In the genomic region with DNA sequence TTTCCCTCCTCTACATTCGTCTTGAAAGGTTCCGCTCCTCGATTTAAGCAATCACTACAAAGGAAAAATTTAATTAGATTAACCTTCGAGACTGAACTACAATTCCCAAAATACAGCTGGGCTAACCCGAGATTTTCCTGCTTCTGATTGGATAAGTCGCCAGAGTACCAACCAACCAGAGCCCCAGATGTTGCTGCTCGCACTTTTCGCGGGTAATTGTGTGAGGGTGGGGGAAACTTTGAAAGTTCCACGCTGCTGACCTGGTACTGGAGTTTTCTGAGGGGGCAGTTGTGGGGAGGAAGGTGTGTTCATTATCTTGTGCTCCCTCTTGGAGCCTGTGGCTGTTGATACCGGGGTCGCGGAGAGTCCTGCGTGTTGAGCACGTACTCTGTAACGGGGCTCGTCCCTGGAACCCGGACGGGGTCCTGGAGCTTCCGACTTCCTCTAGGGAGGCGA, we compare ENCODE assay signal across 8 mouse cellular contexts. TPM values are rescaled to one million over a fixed set of nuclear protein-coding genes. Genes with fewer than 3 reads are reported as not detected.
DNase-seq lines count a peak whose midpoint lies in the region; TF ChIP-seq lines count a peak whose summit lies in the region.

Gene Rad51b, plus strand, starts transcription at position 162 of the 456 bp plus-strand sequence.

- H3K9me3 ChIP-seq in megakaryocyte, embryonic 14.5 days: no peaks in the 10 kb centered on the region

- peak within 1 kb of the TSS; percentile 47 for H3K4me3 ChIP-seq in cortical plate, adult 2 months (ENCODE audit: insufficient read depth, low read length)
- peak within 1 kb of the TSS; percentile 95 for H3K4me3 ChIP-seq in megakaryocyte, embryonic 14.5 days (replicated peaks)

- H3K27ac ChIP-seq in cortical plate, adult 2 months (ENCODE audit: insufficient read depth, low read length): no peak within 1 kb of the TSS

- no peaks in the 10 kb centered on the region for H3K27me3 ChIP-seq in megakaryocyte, embryonic 14.5 days (replicated peaks)

- peak; percentile 88 for DNase-seq in adipocyte (ENCODE audit: low spot score)
- peak; percentile 30 to 58 for DNase-seq in gastrocnemius, adult 8-10 months (ENCODE audit: low spot score in 2 of 2)
- peak; percentile 84 for DNase-seq in hindlimb bud, embryonic 11.5 days (ENCODE audit: extremely low spot score, low read depth, low spot score)
- peak; percentile 39 to 71 for DNase-seq in left cerebral cortex, adult 8-10 months (ENCODE audit: low spot score in 2 of 2)
- peak; percentile 82 to 92 for DNase-seq in right cerebral cortex, postnatal 10 days (ENCODE audit: low spot score in 2 of 2)
- peak; percentile 66 to 68 for DNase-seq in urinary bladder, postnatal 4 days (ENCODE audit: low spot score in 2 of 2)

- TF ChIP-seq CTCF in cortical plate, adult 2 months (IDR thresholded peaks at IDR 0.05; ENCODE audit: extremely low read depth, insufficient read depth, low read length): no peak

- peaks cover 21% of the 10 kb centered on the region for H3K36me3 ChIP-seq in megakaryocyte, embryonic 14.5 days (replicated peaks; ENCODE audit: low read length)

- no peak for TF ChIP-seq POLR2A in cortical plate, adult 2 months (IDR thresholded peaks at IDR 0.05; ENCODE audit: extremely low read depth, insufficient read depth, low read length)

- no peaks in the 10 kb centered on the region; the same call in 1 of the 2 replicates for H3K4me1 ChIP-seq in cortical plate, adult 2 months (ENCODE audit: control insufficient read depth, insufficient read depth, low read length)
- peaks cover 24% of the 10 kb centered on the region for H3K4me1 ChIP-seq in megakaryocyte, embryonic 14.5 days

RNA-seq across cellular contexts. Expression of gene Rad51b, which starts in this region (rescaled TPM):
- polyA plus RNA-seq in cortical plate, adult 2 months (2012; rRNA removed): 0.13 and 0.17 TPM in 2 replicates
- under 1 TPM; 0.17 to 0.24 (median 0.21) TPM for total RNA-seq in gastrocnemius, adult 8-10 months (2022)
- under 1 TPM in 1 of 4 experiments, not detected in 3; 0.39 TPM for total RNA-seq in left cerebral cortex, adult 8-10 months (2022)
- 0.30 TPM in 1 of 2 replicates, not detected in the other for polyA plus RNA-seq in megakaryocyte, embryonic 14.5 days (2012; ENCODE audit: insufficient read depth, low replicate concordance)

Comparison
In these comparisons a context has a peak if more than half of its experiments do, and no peak if none do; other contexts are left out.
1. Peak in DNase-seq in gastrocnemius, adult 8-10 months; RNA of the gene not detected or under 1 TPM.
2. Peak in DNase-seq in left cerebral cortex, adult 8-10 months; RNA of the gene not detected or under 1 TPM.